Mouse (Mus musculus): ENCODE measurements around the gene Tmem242. TPM values are rescaled to one million over a fixed set of nuclear protein-coding genes. Genes with fewer than 3 reads are reported as not detected.

Gene Tmem242
- polyA plus RNA-seq, 1 experiment = 52.3 TPM

DNA sequence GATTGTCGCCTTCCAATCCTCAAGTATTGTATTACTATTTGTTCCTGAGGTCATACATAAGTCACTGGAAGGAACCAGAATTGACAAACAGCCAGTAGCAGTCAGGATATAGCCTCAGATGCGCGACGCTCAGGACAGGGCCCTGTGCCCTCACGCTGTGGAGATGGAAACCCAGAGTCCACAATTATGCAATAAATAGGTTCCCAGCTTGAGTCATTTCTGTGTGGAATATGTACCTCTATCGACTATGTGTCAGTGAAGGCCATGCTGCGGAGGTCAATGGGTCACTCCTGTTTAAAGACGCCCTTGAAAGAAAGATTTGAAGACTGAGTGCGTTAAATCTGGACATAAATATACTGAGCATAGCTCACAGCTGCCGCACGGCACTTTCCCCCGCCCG, 26.7 kb downstream of the Tmem242 start:
- Histone ChIP-seq H3K27ac (ENCODE audit: insufficient read depth, low read length) (no peak overlapping the region), H3K4me1 (ENCODE audit: control insufficient read depth, insufficient read depth, low read length) (no peaks in the 10 kb centered on the region), H3K27me3 (ENCODE audit: control insufficient read depth, insufficient read depth, low read length) (no peaks in the 10 kb centered on the region), H3K4me3 (replicated peaks; ENCODE audit: insufficient read depth, low read depth, low read length) (no peak overlapping the region)
- 93% methylated on average over 13 of the region's 13 CpGs for WGBS
- TF ChIP-seq POLR2A (IDR thresholded peaks at IDR 0.05; ENCODE audit: borderline replicate concordance, insufficient read depth, low read length) (no peak), CTCF (IDR thresholded peaks at IDR 0.05; ENCODE audit: borderline replicate concordance, insufficient read depth, low read depth, low read length) (no peak)
- DNase-seq = no peak

DNA sequence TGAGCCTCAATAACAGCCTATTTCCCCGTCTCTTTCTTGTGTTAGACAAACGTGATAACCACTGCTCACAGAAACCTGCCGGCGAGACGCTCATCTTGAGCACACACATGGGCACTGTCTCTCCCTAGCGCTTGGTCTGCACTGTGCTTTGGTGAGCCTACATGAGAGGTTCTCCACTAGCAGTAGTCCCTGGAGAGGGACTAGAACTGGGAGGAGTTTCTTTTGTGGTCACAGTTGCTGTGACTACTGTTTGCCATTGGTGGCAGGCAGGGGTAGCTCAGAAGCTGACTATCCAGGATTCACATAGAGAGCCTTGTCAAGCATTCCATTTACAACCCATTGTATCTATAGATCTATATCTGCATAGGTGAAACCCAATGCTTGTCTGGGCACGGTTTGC, 27.3 kb downstream of the Tmem242 start:
- no peaks in the 10 kb centered on the region for H3K4me1 ChIP-seq (ENCODE audit: control insufficient read depth, insufficient read depth, low read length)
- no peaks in the 10 kb centered on the region for H3K27me3 ChIP-seq (ENCODE audit: control insufficient read depth, insufficient read depth, low read length)
- no peak for DNase-seq
- H3K27ac ChIP-seq (ENCODE audit: insufficient read depth, low read length) = no peak overlapping the region
- TF ChIP-seq CTCF (IDR thresholded peaks at IDR 0.05; ENCODE audit: borderline replicate concordance, insufficient read depth, low read depth, low read length) (no peak), POLR2A (IDR thresholded peaks at IDR 0.05; ENCODE audit: borderline replicate concordance, insufficient read depth, low read length) (no peak)
- no peak overlapping the region for H3K4me3 ChIP-seq (replicated peaks; ENCODE audit: insufficient read depth, low read depth, low read length)
- WGBS = 91% methylated on average over 7 of the region's 7 CpGs

DNA sequence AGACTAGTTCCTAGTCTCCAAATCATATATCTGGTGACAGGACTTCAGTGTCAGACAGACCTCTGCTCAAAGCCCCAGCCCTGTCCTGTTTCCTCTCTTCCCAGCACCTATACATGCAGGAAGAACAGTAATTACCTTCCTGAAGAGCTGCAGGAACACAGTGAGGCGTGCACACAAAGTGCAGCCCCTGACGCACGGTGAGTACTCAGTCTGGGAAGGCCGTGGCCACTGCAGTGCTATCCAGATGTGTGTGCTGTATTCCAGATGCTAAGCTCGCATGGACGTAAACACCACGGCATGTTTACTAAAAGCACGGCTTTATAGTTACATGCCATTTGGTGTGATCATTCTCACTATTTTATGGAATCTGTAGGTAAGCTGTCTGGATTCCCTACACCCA, 27.8 kb downstream of the Tmem242 start:
- no peak overlapping the region for H3K4me3 ChIP-seq (replicated peaks; ENCODE audit: insufficient read depth, low read depth, low read length)
- no peak for DNase-seq
- no peaks in the 10 kb centered on the region for H3K27me3 ChIP-seq (ENCODE audit: control insufficient read depth, insufficient read depth, low read length)
- H3K4me1 ChIP-seq (ENCODE audit: control insufficient read depth, insufficient read depth, low read length) = no peaks in the 10 kb centered on the region
- 97% methylated on average over 8 of the region's 8 CpGs for WGBS
- H3K27ac ChIP-seq (ENCODE audit: insufficient read depth, low read length) = no peak overlapping the region
- TF ChIP-seq CTCF (IDR thresholded peaks at IDR 0.05; ENCODE audit: borderline replicate concordance, insufficient read depth, low read depth, low read length) (no peak), POLR2A (IDR thresholded peaks at IDR 0.05; ENCODE audit: borderline replicate concordance, insufficient read depth, low read length) (no peak)

DNA sequence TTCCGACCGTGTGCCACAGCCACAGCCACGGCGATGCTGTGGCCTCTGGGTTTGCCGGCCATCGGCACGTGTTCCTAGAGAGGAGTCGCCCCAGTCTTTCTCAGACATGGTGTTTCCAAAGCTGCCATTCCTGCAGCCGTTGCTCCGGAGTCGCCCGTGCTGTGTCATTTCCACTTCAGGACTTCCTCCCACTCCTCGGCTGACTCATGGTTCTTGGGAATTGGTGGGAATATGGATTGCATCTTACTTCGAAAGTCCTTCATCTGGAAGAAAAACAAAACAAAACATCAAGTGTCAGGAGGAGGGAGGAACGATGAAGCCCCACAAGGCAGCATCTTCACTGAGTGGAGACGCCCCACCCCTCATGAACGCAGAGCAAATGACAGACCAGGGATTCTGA, 28.9 kb downstream of the Tmem242 start:
- H3K4me1 ChIP-seq (ENCODE audit: control insufficient read depth, insufficient read depth, low read length) = no peaks in the 10 kb centered on the region
- no peak for DNase-seq
- no peaks in the 10 kb centered on the region for H3K27me3 ChIP-seq (ENCODE audit: control insufficient read depth, insufficient read depth, low read length)
- no peak overlapping the region for H3K27ac ChIP-seq (ENCODE audit: insufficient read depth, low read length)
- TF ChIP-seq POLR2A (IDR thresholded peaks at IDR 0.05; ENCODE audit: borderline replicate concordance, insufficient read depth, low read length) (no peak), CTCF (IDR thresholded peaks at IDR 0.05; ENCODE audit: borderline replicate concordance, insufficient read depth, low read depth, low read length) (no peak)
- H3K4me3 ChIP-seq (replicated peaks; ENCODE audit: insufficient read depth, low read depth, low read length) = no peak overlapping the region
- WGBS = 92% methylated on average over 17 of the region's 17 CpGs

DNA sequence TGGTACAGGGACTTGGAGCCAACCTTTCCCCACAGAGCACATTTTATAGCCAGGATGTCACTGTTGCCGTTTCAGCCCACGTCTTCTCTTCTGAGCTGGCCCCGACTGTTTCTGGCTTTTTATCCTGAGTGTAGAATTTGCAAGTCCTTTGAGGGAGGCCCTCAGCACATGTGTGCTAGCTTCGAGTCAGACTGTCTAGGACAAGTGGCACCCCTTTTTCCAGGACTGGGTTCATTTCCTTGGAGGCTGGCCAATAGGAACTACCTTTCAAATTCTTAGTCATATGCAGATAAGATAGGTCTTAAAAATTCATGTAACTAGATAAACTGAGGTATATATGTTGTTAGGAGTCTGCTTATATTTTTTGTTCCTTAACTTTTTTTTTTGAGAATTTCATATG, 29.7 kb downstream of the Tmem242 start:
- no peak for TF ChIP-seq CTCF (IDR thresholded peaks at IDR 0.05; ENCODE audit: borderline replicate concordance, insufficient read depth, low read depth, low read length)
- no peak for TF ChIP-seq POLR2A (IDR thresholded peaks at IDR 0.05; ENCODE audit: borderline replicate concordance, insufficient read depth, low read length)
- 84% methylated on average over 4 of the region's 4 CpGs for WGBS
- H3K4me1 ChIP-seq (ENCODE audit: control insufficient read depth, insufficient read depth, low read length) = no peaks in the 10 kb centered on the region
- no peak overlapping the region for H3K27ac ChIP-seq (ENCODE audit: insufficient read depth, low read length)
- H3K27me3 ChIP-seq (ENCODE audit: control insufficient read depth, insufficient read depth, low read length) = no peaks in the 10 kb centered on the region
- no peak for DNase-seq
- H3K4me3 ChIP-seq (replicated peaks; ENCODE audit: insufficient read depth, low read depth, low read length) = no peak overlapping the region

DNA sequence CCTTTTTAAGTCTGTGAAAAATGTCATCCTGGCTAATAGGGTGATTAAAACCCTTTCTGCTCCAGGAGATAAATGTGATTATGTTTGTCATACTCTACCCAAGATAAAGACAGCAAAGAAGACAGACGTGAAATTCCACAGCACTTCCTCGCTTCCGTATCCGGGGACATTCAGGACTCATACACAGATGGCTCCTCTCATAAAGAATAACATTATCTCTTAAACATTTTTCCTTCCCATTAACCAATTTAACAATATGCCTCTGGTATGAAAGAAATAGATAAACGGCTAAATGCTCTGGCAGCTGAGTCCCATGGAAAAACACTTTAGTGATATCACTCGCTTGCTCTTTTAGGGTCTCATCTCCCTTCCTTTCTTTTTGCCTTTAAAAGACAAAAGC, 33.0 kb downstream of the Tmem242 start:
- Histone ChIP-seq H3K4me3 (replicated peaks; ENCODE audit: insufficient read depth, low read depth, low read length) (no peak overlapping the region), H3K27me3 (ENCODE audit: control insufficient read depth, insufficient read depth, low read length) (no peaks in the 10 kb centered on the region), H3K4me1 (ENCODE audit: control insufficient read depth, insufficient read depth, low read length) (peaks cover 7% of the 10 kb centered on the region), H3K27ac (ENCODE audit: insufficient read depth, low read length) (no peak overlapping the region)
- WGBS = 84% methylated on average over 6 of the region's 6 CpGs
- TF ChIP-seq CTCF (IDR thresholded peaks at IDR 0.05; ENCODE audit: borderline replicate concordance, insufficient read depth, low read depth, low read length) (no peak), POLR2A (IDR thresholded peaks at IDR 0.05; ENCODE audit: borderline replicate concordance, insufficient read depth, low read length) (no peak)
- DNase-seq = no peak

DNA sequence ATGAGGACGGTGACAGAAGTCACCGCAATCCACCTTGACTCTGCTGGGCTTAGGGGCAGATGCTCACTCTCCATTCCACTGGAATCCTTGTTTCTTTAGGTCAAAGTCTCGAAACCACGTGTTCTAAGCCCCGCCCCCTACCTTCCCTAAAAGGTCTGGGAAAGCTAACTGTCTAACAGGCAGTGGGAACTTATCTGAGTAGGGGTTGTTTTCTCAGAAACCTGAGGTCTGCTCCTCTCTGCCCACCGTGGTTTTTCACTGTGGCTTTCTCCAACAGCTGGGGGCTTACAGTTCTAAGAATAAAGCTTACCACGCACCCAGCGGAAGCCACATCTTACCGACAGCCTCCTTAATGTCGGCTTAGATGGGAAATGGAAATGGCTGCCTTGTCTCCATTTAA, 33.5 kb downstream of the Tmem242 start:
- no peaks in the 10 kb centered on the region for H3K27me3 ChIP-seq (ENCODE audit: control insufficient read depth, insufficient read depth, low read length)
- H3K4me1 ChIP-seq (ENCODE audit: control insufficient read depth, insufficient read depth, low read length) = peaks cover 7% of the 10 kb centered on the region
- 48% methylated on average over 10 of the region's 10 CpGs for WGBS
- no peak overlapping the region for H3K4me3 ChIP-seq (replicated peaks; ENCODE audit: insufficient read depth, low read depth, low read length)
- TF ChIP-seq CTCF (IDR thresholded peaks at IDR 0.05; ENCODE audit: borderline replicate concordance, insufficient read depth, low read depth, low read length) (no peak), POLR2A (IDR thresholded peaks at IDR 0.05; ENCODE audit: borderline replicate concordance, insufficient read depth, low read length) (no peak)
- no peak for DNase-seq
- H3K27ac ChIP-seq (ENCODE audit: insufficient read depth, low read length) = no peak overlapping the region

DNA sequence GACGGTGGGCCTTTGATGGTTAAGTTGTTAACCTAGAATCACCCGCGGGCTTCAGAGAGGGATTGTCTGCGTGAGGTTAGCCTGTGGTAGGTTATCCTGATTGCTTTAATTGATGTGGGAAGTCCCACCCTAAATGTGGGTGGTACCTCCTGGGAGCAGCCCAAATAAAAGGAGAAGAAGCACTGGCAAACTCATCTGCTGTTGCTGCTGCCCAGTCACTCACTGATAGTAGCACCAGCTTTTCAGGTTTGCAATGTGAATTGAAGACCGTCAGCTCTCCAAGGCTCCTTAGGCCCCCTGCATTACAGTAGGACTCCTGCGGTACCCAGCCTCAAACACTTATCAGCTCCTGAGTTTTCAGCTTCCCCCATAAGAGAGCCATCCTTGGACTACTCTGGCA, 36.2 kb downstream of the Tmem242 start:
- DNase-seq = no peak
- H3K4me1 ChIP-seq (ENCODE audit: control insufficient read depth, insufficient read depth, low read length) = peaks cover 7% of the 10 kb centered on the region
- no peak overlapping the region for H3K4me3 ChIP-seq (replicated peaks; ENCODE audit: insufficient read depth, low read depth, low read length)
- H3K27ac ChIP-seq (ENCODE audit: insufficient read depth, low read length) = no peak overlapping the region
- TF ChIP-seq CTCF (IDR thresholded peaks at IDR 0.05; ENCODE audit: borderline replicate concordance, insufficient read depth, low read depth, low read length) (no peak), POLR2A (IDR thresholded peaks at IDR 0.05; ENCODE audit: borderline replicate concordance, insufficient read depth, low read length) (no peak)
- no peaks in the 10 kb centered on the region for H3K27me3 ChIP-seq (ENCODE audit: control insufficient read depth, insufficient read depth, low read length)
- WGBS = 96% methylated on average over 6 of the region's 6 CpGs

Data from cerebellum, adult 2 months (tissue).